Mouse (Mus musculus): ENCODE measurements around the gene Neurog2.

Gene Neurog2

GRCm38 (mm10) chr3:127646156-127646825, 13.4 kb downstream of the Neurog2 start:
- DNase-seq (ENCODE audit: low read depth, low spot score), result no peak

DNA sequence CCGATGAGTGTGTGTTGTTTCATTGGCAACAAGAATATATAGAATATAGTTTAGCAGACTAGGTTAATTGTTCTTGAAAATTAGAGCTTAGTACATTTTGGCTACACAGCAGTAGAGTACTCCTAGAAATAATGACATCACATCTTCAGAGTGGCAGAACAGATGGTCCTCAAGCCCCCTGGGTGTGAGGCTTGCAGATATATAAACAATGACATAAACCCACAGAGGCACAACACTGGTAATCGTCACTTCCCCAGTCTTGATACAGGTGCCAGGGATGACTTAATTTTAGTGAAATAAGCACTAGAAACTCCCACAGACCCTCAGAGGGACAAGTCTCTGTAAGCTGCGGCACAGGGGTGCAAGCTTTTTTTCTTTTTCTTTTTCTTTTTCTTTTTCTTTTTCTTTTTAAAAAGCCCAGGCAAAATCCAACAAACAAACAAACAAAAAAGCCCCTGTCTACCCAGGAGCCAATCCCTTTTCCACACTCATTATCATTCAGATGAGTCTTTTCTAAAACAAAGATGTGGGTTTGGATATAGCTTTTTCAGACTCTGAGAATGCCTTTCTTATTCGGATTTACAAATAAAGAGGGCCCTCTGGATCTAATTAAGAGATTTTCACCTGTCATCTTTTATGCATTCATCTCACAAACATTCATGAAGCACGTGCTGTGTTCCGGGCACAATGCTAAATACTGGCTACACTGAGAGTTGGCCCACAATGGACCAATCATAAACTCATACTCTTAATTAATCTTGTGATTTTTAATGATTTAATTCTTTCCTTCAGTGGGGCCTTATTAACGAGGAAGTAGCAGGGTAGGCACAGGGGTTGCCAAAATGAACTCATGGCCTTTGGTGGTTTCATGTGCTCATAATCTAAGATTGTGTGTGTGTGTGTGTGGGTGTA, 19.1 kb downstream of the Neurog2 start:
- DNase-seq (ENCODE audit: low read depth, low spot score), result no peak

DNA sequence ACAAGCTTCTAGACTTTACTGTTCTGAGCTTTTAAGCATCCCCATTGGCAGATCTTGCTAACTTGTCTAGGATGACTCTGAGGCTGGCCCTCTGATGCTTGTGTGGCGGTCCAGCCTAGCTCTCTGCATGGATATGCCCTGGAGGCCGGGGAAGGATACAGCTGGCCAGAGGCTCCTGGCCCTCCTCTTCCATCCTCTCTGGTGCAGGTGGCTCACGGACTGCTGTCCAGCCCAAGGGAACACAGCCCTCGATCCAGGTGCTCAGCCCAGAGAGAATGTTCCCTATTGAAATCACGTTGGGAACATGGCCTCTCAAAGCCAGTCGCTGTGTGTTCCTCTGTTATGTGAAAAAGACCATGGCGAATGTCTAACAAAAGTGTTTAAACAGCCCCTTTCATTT, 27.8 kb downstream of the Neurog2 start:
- DNase-seq (ENCODE audit: low read depth, low spot score), result no peak

- no peak for DNase-seq (ENCODE audit: low read depth, low spot score)
Measured at GRCm38 (mm10) chr3:127661646-127662531, 29.0 kb downstream of the Neurog2 start.

DNA sequence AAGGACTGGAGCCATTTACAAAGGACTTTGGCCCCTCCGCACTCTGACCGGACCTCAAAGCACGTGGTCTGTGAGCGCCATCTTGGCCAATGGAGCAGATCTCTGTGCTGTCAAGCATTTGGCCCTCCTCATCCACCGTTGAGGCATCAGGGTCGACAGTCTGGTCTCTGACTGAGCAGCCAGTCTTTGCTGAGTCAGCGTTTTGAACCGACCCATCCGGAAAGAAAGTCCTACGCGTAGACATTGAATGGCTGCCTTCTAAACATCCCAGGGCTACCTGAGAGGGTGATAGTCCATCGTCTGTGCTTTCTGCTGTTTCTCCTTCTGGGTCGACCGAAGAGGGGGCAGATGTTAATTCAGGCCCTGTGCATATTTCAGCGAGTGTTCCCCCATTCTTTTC, 46.8 kb downstream of the Neurog2 start:
- no peak for DNase-seq (ENCODE audit: low read depth, low spot score)

Measured in embryo, embryonic 11.5 days (tissue).